Mouse (Mus musculus) embryonic fibroblast, embryonic 13.5 days (primary cell): ENCODE data around the gene Tap2.
"Not testable (repeated sequence)": the region's sequence is repeated elsewhere in the genome, so short reads cannot be mapped to it uniquely, and the experiment has no call there.

Experiments
- CTCF ChIP-seq: IDR thresholded peaks from 2 replicates; pipeline ENCODE4 v1.5.1; 2011; ENCODE audit warnings: mild to moderate bottlenecking, control low read depth, low read length, moderate library complexity, borderline replicate concordance; ENCODE audit not compliant: insufficient read depth
- POLR2A ChIP-seq: IDR thresholded peaks from 2 replicates; pipeline ENCODE4 v1.6.1; 2011; ENCODE audit warnings: low read depth, mild to moderate bottlenecking, control low read depth, low read length, moderate library complexity

DNA sequence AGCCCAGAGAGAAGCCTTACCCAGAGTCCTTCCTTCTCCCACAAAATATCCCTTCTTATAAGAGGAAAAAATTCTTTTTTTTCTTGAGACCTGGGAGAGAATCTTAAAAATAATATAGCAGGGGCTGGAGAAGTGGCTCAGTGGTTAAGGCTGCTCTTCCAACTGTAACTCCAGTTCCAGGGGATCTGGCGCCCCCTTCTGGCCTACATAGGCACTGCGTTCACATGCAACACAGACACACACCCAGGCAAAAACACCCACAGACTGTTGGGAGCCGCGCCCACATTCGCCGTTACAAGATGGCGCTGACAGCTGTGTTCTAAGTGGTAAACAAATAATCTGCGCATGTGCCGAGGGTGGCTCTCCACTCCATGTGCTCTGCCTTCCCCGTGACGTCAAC is 15.8 kb downstream of the Tap2 start:
- not testable (repeated sequence) for TF ChIP-seq CTCF, POLR2A
